Mouse (Mus musculus) thymus, adult 2 months (tissue): Measurements from ENCODE around the gene Inha. TPM values are rescaled to one million over a fixed set of nuclear protein-coding genes. Genes with fewer than 3 reads are reported as not detected.

Source experiments
- DNase-seq: peaks from one replicate; pipeline ENCODE4 v3.0.0; 2021
- H3K27ac ChIP-seq: fragments of 200-500 bp; 2 replicates; pipeline ENCODE4 v1.5.1; 2012; ENCODE audit warnings: low read length, control low read depth; ENCODE audit not compliant: control insufficient read depth, insufficient read depth
- H3K27me3 ChIP-seq: fragments of 200-500 bp; 2 replicates; pipeline ENCODE4 v1.6.1; 2012; ENCODE audit warnings: mild to moderate bottlenecking, low read length, moderate library complexity, mixed read lengths; ENCODE audit not compliant: control insufficient read depth, insufficient read depth
- H3K36me3 ChIP-seq: fragments of 200-500 bp; 2 replicates; pipeline ENCODE4 v1.6.1; 2012; ENCODE audit warnings: mild to moderate bottlenecking, low read length, moderate library complexity; ENCODE audit not compliant: control insufficient read depth, insufficient read depth
- H3K4me1 ChIP-seq: fragments of 200-500 bp; replicated peaks from 2 replicates; pipeline ENCODE4 v1.6.1; 2012; ENCODE audit warnings: low read length; ENCODE audit not compliant: control insufficient read depth, insufficient read depth
- H3K4me3 ChIP-seq: fragments of 200-500 bp; 2 replicates; pipeline ENCODE4 v1.5.1; 2012; ENCODE audit warnings: mild to moderate bottlenecking, low read length, control low read depth, moderate library complexity; ENCODE audit not compliant: control insufficient read depth, insufficient read depth
- CTCF ChIP-seq: fragments of 200-500 bp; IDR thresholded peaks from 2 replicates; pipeline ENCODE4 v1.5.1; 2012; ENCODE audit warnings: mild to moderate bottlenecking, control low read depth, low read length, moderate library complexity, borderline replicate concordance; ENCODE audit not compliant: control insufficient read depth, poor library complexity, insufficient read depth; ENCODE audit errors: extremely low read depth
- POLR2A ChIP-seq: fragments of 200-500 bp; IDR thresholded peaks from 2 replicates; pipeline ENCODE4 v1.6.1; 2012; ENCODE audit warnings: mild to moderate bottlenecking, low read length, control low read depth, moderate library complexity; ENCODE audit not compliant: control insufficient read depth, poor library complexity, insufficient read depth; ENCODE audit errors: extremely low read depth
- WGBS: fragments of 180-500 bp; shearing (Covaris S2); methylation state at CpG from one replicate; pipeline ENCODE4 v1.1.7; 2018; 5-methylcytosine and 5-hydroxymethylcytosine counted together
- polyA plus RNA-seq: library from polyadenylated mRNA; depleted of rRNA; stranded (reverse); fragments of >200 nt; gene quantifications from 2 replicates; pipeline ENCODE4 v1.2.3, GENCODE M21; 2012

The Inha gene
- polyA plus RNA-seq, 1 experiment = 19.9 TPM

DNA sequence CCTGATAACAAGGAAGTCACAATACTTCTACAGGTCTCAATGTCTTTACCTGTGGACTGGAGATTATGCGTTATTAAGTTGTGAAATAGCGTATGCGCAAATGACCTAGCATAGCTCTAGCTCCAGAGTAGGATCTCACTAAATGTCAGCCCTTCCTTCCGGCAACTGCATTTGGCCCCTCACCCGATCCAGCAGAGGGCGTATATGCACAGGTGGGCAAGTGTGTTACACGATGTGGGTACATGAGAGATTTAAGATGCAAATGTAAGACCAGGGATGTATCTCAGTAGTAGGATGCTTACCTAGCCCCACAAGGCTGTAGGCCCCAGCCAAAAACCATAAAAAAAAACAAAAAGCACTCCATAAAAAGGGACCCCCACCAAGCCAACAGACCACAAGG lies 7.4 kb upstream of the Inha start:
- Histone ChIP-seq H3K27ac (no peak overlapping the region), H3K4me1 (no peaks in the 10 kb centered on the region), H3K4me3 (no peak overlapping the region), H3K27me3 (no peaks in the 10 kb centered on the region), H3K36me3 (no peaks in the 10 kb centered on the region)
- TF ChIP-seq POLR2A (no peak), CTCF (no peak)
- WGBS = 82% methylated on average over 7 of the region's 7 CpGs
- DNase-seq = no peak

DNA sequence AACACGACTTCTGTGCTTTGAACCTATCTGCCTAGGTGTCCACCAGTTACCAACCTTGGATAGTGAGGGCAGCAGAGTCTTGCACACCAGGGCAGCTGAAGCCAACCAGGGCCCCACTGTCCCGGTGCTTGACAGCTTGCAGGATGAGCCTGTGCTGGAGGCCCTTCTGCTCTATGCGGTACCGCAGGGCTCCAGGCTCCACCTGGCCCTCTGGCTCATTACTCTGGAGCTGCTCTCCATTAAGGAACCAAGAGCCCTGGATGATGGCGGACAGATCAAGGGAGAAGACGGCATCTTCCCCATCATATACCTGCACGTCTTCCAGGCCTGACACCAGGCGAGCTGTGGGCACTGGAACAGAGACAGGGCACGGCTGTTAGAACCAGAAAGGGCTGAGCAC lies 5.0 kb upstream of the Inha start:
- H3K27ac ChIP-seq = no peak overlapping the region
- TF ChIP-seq CTCF (no peak), POLR2A (no peak)
- no peak for DNase-seq
- no peaks in the 10 kb centered on the region for H3K36me3 ChIP-seq
- peaks cover 15% of the 10 kb centered on the region; the same call in 1 of the 2 replicates for H3K27me3 ChIP-seq
- H3K4me3 ChIP-seq = no peak overlapping the region
- peaks cover 10% of the 10 kb centered on the region for H3K4me1 ChIP-seq
- WGBS = 94% methylated on average over 9 of the region's 9 CpGs

DNA sequence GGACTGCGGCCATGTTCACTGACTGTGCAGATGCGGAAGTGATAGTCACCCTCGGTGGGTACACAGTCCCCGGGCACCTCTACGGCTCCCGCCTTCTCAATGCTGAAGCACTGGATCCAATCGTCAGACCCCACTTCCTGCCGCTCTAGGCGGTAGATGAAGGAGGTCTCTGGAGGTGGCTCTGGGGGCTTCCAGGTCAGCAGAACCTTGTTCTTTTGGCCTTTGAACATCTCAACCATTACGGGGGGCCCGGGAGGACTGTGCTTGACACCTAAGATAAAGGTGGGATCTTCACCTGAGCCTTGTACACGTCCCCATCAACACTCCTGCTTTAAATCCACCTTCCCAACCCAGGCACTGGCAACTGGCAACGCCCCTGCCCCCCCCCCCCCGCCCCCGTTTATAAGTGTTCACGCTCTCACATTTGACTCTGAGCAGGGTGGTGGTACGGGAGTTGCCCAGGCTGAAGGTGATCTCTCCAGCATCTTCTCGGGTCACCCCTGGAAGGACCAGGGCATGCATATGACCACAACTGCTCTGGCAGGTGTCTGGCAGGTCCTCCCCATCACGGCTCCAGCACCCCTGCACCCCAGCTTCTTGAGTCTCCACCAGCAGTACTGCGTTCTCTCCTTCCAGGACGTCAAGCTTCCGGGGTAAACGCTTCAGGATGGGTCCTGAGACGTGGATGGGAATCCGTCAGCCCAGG lies 3.8 kb upstream of the Inha start:
- H3K27me3 ChIP-seq = peaks cover 18% of the 10 kb centered on the region; the same call in 1 of the 2 replicates
- 95% methylated on average over 25 of the region's 25 CpGs for WGBS
- no peak overlapping the region for H3K27ac ChIP-seq
- H3K4me3 ChIP-seq = no peak overlapping the region
- DNase-seq = no peak
- peaks cover 10% of the 10 kb centered on the region for H3K4me1 ChIP-seq
- no peak for TF ChIP-seq POLR2A
- no peak for TF ChIP-seq CTCF
- H3K36me3 ChIP-seq = no peaks in the 10 kb centered on the region

DNA sequence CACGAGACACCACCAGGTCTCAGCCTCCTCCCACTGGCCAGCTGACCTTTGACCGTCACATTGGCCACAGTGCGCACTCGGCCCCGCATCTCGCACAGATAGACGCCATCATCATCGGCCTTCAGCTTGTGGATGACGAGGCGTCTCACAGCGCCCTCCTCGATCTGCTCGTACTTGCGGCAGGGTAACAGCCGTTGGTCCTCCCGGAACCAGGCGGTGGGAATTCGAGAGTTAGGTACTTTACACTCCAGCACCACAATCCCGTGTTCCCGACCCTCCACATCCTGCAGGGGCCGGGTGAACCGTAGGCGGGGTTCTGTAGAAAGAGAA lies 3.3 kb upstream of the Inha start:
- 94% methylated on average over 23 of the region's 23 CpGs for WGBS
- no peak overlapping the region for H3K4me3 ChIP-seq

DNA sequence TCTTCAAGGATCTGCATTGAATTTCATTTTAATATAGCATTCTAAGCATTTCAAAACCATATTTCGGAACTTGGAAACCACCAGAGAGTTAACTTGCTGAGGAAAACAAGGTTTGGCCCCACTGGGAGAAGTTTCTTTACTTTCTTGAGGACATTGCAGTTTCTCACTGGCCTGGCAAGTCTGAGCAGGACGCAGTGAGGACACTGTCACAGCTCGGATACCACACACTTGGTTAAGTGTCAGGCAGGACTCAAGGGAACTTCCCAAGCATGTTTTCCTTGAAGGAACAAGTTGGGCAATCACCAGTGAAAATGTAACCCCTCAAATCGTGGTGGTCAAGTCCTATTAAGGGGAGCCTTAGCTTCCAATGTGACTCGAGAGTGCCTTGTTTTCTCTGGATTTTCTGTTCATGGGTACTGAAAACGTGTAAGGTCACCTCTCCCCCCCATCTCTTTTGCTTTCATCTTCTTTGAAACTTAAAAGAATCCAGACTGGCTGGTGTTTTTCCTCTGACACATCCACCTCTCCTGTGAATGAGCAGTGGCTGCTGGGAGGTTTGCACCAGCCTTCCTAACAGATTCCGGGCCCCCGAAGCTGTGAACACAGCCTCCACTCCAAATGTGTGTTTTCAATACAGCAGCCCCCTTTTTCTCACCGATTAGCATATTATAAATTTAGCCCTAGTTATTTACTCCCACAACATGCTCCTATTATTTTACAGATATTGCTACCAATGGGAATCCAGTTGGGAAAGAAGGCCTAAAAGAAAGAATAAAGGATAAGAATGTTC lies 2.4 kb upstream of the Inha start:
- Histone ChIP-seq H3K4me1 (peaks cover 10% of the 10 kb centered on the region), H3K27ac (no peak overlapping the region), H3K36me3 (no peaks in the 10 kb centered on the region), H3K4me3 (no peak overlapping the region), H3K27me3 (peaks cover 18% of the 10 kb centered on the region; the same call in 1 of the 2 replicates)
- no peak for DNase-seq
- WGBS = 81% methylated on average over 9 of the region's 9 CpGs
- no peak for TF ChIP-seq POLR2A
- no peak for TF ChIP-seq CTCF

More for the DNA sequence above, 3.3 kb upstream of the Inha start:
- peaks cover 10% of the 10 kb centered on the region for H3K4me1 ChIP-seq
- DNase-seq = no peak
- H3K36me3 ChIP-seq = no peaks in the 10 kb centered on the region
- no peak overlapping the region for H3K27ac ChIP-seq
- TF ChIP-seq CTCF (no peak), POLR2A (no peak)
- H3K27me3 ChIP-seq = peaks cover 18% of the 10 kb centered on the region; the same call in 1 of the 2 replicates

DNA sequence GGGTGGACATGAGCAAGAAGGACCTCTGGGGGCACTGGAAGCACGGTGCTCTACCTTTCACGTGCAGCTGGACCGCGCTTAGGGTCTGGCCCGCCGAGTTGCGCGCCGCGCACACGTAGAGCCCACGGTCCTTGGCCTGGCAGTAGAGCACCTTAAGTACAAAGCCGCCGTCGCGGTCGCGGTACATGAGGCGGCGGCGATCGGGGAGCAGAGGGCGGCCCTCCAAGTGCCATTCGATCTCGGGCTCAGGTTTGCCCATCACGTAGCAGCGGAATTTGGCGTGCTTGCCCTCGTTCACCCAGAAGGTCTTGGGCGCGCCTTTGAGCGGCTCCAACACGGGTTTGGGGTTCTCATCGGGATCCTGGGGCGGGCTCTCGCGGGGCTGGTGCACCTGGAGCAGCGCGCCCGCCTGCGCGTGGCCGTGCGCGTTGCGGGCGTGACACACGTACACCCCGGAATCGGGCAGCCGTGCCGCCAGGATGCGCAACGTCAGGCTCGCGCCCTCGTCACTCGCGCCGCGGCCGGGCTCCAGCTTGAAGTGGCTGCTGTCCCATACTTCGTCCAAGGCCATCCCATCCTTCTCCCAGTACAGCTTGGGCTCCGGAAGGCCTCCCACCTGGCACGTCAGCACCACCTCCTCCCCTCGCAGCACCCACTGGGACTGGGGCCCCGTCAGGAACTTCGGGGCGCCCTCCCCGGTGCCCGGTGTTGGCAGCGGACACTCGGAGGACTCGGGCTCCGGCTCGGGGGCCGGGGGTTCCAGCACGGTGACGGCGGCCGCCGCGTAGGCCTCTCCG lies 1.5 kb upstream of the Inha start:
- peak overlapping the region; percentile 41 for H3K4me3 ChIP-seq
- 2% methylated on average over 84 of the region's 84 CpGs for WGBS
- TF ChIP-seq CTCF (no peak), POLR2A (no peak)
- H3K27ac ChIP-seq = no peak overlapping the region
- no peaks in the 10 kb centered on the region for H3K36me3 ChIP-seq
- DNase-seq = peak; percentile 53
- peaks cover 10% of the 10 kb centered on the region for H3K4me1 ChIP-seq
- H3K27me3 ChIP-seq = peaks cover 18% of the 10 kb centered on the region; the same call in 1 of the 2 replicates
